Mouse (Mus musculus): Measurements from ENCODE around the gene Zdhhc19.

DNA sequence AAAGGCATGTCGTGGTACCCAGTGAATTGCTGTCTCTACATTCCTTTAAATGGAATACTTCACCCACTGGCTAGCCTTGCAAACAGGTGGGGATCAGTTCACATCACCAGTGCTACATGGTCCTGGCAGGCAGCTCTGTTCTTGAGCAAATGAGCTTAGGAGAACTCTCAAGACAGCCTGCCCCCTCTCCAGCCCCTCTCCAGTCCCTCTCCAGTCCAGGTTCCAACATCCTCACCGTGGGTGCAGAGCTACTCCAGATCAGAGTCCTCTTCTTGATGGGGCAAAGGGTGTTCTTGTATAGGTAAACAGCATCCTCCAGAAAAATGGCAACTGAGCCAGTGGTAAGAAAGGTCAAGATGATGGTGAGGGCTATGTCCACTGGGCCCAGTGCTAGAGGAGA lies 16.6 kb upstream of the Zdhhc19 start:
- TF ChIP-seq GATA1 (IDR thresholded peaks at IDR 0.05; ENCODE audit: borderline replicate concordance, low read length): no peak
- TF ChIP-seq FLI1 (IDR thresholded peaks at IDR 0.05; ENCODE audit: low read length): no peak

Measured in megakaryocyte, embryonic 14.5 days (primary cell).